Mouse (Mus musculus): Measurements from ENCODE around the gene Eif2s2.

- no peak for TF ChIP-seq POLR2A (IDR thresholded peaks at IDR 0.05; ENCODE audit: low read depth, low read length)
- no peak for TF ChIP-seq CTCF (IDR thresholded peaks at IDR 0.05; ENCODE audit: extremely low read depth, insufficient read depth, insufficient read length, insufficient replicate concordance)
These were observed 60.3 kb downstream of the Eif2s2 start for GRCm38 (mm10) chr2:154832471-154832870.
